Mouse (Mus musculus) limb, embryonic 12.5 days (tissue): ENCODE measurements at regions not wholly inside any gene's neighbourhood (a gene's known extent, or its start where the extent isn't known, plus 50 kb on each side); places are given as distances from the start of the nearest gene placed in this dataset.

Source experiments
- ATAC-seq: fragments of 200-750 bp; cut with Nextera tagmentation; 2 replicates; pipeline ENCODE4 v1.8.0; 2017; ENCODE audit warnings: low read depth, moderate TSS enrichment; ENCODE audit not compliant: insufficient number of reproducible peaks, insufficient read depth, low FRiP score, low TSS enrichment
- H3K27ac ChIP-seq: fragments of 300-500 bp; sonication (generic); 2 replicates; pipeline ENCODE4 v1.5.1; 2016; ENCODE audit warnings: mild to moderate bottlenecking, moderate library complexity
- H3K27me3 ChIP-seq: fragments of 300-500 bp; sonication (generic); 2 replicates; pipeline ENCODE4 v1.6.1; 2016; ENCODE audit warnings: mild to moderate bottlenecking, moderate library complexity
- H3K36me3 ChIP-seq: fragments of 300-500 bp; sonication (generic); 2 replicates; pipeline ENCODE4 v1.6.1; 2016; ENCODE audit warnings: mild to moderate bottlenecking, moderate library complexity
- H3K4me1 ChIP-seq: fragments of 300-500 bp; sonication (generic); replicated peaks from 2 replicates; pipeline ENCODE4 v1.6.1; 2016
- H3K4me2 ChIP-seq: fragments of 300-500 bp; sonication (generic); 2 replicates; pipeline ENCODE4 v1.6.1; 2016; ENCODE audit warnings: mild to moderate bottlenecking, moderate library complexity
- H3K4me3 ChIP-seq: fragments of 300-500 bp; sonication (generic); replicated peaks from 2 replicates; pipeline ENCODE4 v1.5.1; 2016; ENCODE audit warnings: mild to moderate bottlenecking
- H3K9ac ChIP-seq: fragments of 300-500 bp; sonication (generic); replicated peaks from 2 replicates; pipeline ENCODE4 v1.6.1; 2016; ENCODE audit warnings: mild to moderate bottlenecking, moderate library complexity
- H3K9me3 ChIP-seq: fragments of 300-500 bp; sonication (generic); 2 replicates; pipeline ENCODE4 v1.6.1; 2016; ENCODE audit warnings: mild to moderate bottlenecking, moderate library complexity
- WGBS: fragments of 180-500 bp; shearing (Covaris S2); methylation state at CpG from one replicate; pipeline ENCODE4 v1.1.7; 2016; 5-methylcytosine and 5-hydroxymethylcytosine counted together

DNA sequence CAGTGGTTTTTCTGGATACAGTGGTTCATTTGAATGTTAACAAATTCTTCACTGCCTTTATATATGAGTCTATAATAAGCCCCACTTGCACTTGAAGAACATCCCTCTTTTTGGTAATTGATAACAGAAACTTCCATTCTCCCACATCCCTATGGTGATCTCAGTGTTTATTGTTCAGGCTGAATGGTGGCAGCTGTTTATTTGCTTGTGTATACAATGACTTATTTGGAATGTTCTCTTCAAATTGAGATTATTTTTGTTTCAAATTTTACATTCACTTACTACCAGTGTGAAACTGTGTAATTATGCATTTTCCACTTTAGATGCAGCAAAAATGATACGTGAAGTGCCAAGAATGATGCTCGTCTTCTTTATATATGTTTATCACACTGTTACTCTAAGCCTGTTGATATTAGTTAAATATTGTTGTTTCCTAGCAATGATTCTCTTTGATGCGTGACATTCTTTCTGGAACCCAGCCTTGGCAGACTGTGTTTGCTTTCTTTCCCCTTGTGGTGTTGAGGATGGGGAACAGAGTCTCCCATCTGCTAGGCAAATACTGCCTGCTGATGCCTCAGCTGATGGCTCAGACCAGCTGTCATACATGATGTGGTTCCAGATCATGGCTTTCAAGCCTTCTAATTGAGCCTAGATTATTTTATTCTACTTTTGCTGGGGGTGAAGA is 389.1 kb downstream of the Cd109 start:
- Histone ChIP-seq H3K27me3 (no peaks in the 10 kb centered on the region), H3K9me3 (no peaks in the 10 kb centered on the region), H3K27ac (no peak overlapping the region), H3K4me3 (no peak overlapping the region), H3K9ac (no peak overlapping the region), H3K4me1 (no peaks in the 10 kb centered on the region), H3K4me2 (no peak overlapping the region), H3K36me3 (no peaks in the 10 kb centered on the region)
- WGBS = 92% methylated on average over 3 of the region's 3 CpGs
- ATAC-seq = no peak

DNA sequence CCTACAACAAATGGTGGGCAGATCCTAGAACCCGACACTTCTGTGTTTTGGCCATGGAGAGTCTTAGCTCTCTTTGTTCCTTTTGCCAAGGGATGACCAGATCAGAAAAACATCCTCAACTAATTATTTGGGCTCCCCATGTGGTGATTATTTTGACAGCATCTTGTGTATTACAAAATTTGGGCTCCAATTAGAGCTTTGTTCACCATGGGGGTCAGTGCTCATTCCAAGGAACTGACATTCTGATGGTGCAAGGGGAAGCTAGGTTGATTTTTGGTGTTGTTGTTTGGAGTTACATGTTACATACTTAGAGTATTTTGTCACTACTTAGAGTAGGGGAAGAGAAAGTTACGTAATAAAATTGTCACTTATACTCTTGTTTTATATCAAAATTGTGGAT is 406.9 kb downstream of the Cd109 start:
- no peak overlapping the region for H3K27ac ChIP-seq
- H3K4me2 ChIP-seq = no peak overlapping the region
- H3K9me3 ChIP-seq = no peaks in the 10 kb centered on the region
- ATAC-seq = no peak
- WGBS = 89% methylated on average over 2 of the region's 2 CpGs
- H3K27me3 ChIP-seq = no peaks in the 10 kb centered on the region
- H3K36me3 ChIP-seq = no peaks in the 10 kb centered on the region
- H3K9ac ChIP-seq = no peak overlapping the region
- H3K4me3 ChIP-seq = no peak overlapping the region
- H3K4me1 ChIP-seq = peaks cover 2% of the 10 kb centered on the region; the same call in 1 of the 2 replicates

DNA sequence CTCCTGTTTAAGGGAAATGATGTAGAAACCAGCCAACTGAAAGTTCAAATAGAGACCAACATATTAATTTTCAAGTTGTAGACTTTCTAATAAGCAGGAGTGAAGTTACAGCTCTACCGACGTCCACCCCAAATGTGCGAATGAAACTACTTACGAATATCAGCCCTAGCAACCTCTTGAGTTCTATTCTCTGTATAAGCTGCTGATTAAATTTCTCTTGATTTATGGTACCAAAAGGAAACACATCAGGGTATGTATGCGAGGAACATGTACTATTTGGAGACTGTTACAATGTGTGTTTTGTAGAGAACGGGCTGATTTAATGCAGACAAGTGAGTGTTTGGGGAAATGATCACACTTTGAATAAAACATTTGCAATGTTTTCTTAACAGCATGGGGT is 412.9 kb downstream of the Cd109 start:
- WGBS = 33% methylated on average over 6 of the region's 6 CpGs
- Histone ChIP-seq H3K27ac (no peak overlapping the region), H3K9ac (no peak overlapping the region), H3K9me3 (no peaks in the 10 kb centered on the region), H3K27me3 (no peaks in the 10 kb centered on the region), H3K4me1 (peaks cover 18% of the 10 kb centered on the region), H3K4me2 (no peak overlapping the region), H3K36me3 (no peaks in the 10 kb centered on the region), H3K4me3 (no peak overlapping the region)
- no peak for ATAC-seq

DNA sequence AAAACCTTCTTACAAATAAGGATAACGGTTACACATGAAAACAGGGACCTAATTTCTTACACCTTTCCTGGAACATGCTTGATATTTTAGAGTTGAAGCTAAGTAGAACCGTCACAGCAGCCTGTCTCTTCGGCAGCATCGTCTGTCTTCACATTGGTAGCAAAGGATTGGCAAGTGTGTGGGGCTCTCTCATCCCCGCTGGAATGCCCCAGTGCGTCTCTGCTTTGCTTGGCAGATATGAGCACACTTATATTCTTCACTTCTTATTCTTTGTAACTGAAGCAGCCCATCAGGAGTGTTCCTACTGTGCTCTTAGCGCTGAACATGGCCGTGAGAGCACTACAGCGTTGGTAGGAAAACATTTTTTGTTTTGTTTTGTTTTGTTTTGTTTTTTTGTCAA is 414.1 kb downstream of the Cd109 start:
- Histone ChIP-seq H3K27me3 (no peaks in the 10 kb centered on the region), H3K4me3 (no peak overlapping the region), H3K4me1 (peaks cover 18% of the 10 kb centered on the region), H3K36me3 (no peaks in the 10 kb centered on the region), H3K27ac (0 out of 2 replicates have a peak overlapping the region, but pooled peaks have one; percentile 7), H3K9me3 (no peaks in the 10 kb centered on the region), H3K9ac (no peak overlapping the region), H3K4me2 (no peak overlapping the region)
- WGBS = 72% methylated on average over 9 of the region's 9 CpGs
- no peak for ATAC-seq

GRCm38 (mm10) chr9:79035677-79036076 is 420.3 kb downstream of the Cd109 start:
- H3K27me3 ChIP-seq = no peaks in the 10 kb centered on the region
- ATAC-seq = no peak

GRCm38 (mm10) chr9:79037054-79037453 is 421.7 kb downstream of the Cd109 start:
- no peak for ATAC-seq
- 90% methylated on average over 1 of the region's 1 CpGs for WGBS
- Histone ChIP-seq H3K36me3 (no peaks in the 10 kb centered on the region), H3K4me3 (no peak overlapping the region), H3K4me2 (no peak overlapping the region), H3K27ac (no peak overlapping the region), H3K27me3 (no peaks in the 10 kb centered on the region), H3K9me3 (no peaks in the 10 kb centered on the region), H3K4me1 (no peaks in the 10 kb centered on the region), H3K9ac (no peak overlapping the region)

More at GRCm38 (mm10) chr9:79035677-79036076, 420.3 kb downstream of the Cd109 start:
- Histone ChIP-seq H3K27ac (no peak overlapping the region), H3K4me3 (no peak overlapping the region), H3K4me1 (no peaks in the 10 kb centered on the region), H3K36me3 (no peaks in the 10 kb centered on the region), H3K9me3 (no peaks in the 10 kb centered on the region), H3K4me2 (no peak overlapping the region), H3K9ac (no peak overlapping the region)
- 78% methylated on average over 2 of the region's 2 CpGs for WGBS

DNA sequence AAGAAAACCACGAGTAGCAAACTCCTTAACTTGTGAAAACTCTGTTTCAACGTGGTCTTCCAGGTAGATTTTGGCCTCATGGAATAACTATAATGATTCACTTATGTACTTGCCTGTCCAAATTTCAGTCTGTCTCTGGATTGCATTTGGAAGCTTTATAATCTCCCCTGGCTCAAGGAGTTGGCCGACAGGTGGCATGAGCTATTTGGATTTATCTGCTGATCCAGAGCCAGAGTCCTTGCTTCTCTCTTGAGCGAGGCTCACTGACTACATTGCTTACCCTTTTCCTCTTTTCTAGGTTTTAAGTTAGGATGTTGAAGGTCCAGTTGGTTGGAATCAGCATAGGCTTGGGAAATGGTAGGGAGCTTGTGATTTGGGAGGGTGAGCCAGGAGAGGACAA is 423.6 kb downstream of the Cd109 start:
- 84% methylated on average over 4 of the region's 4 CpGs for WGBS
- no peak for ATAC-seq
- H3K27me3 ChIP-seq = no peaks in the 10 kb centered on the region

DNA sequence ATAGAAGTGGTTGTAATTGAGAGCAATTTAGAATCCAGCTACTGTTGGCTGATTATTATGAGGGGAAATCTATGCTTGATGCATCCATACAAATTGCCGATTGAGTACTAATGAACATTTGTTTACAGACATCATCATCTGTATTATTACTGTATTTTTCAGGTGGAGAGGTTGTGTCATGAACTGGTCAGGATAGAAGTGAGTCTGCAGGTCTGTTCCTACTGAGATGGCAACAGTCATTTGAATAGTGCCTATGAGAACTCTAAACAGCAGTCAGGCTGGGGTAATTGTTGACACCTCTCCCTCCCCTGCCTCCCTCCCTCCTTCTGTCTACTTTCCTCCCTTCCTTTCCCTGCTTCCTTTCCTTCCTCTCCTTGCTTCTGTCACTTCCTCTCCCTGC is 429.0 kb downstream of the Cd109 start:
- no peaks in the 10 kb centered on the region for H3K4me1 ChIP-seq
- no peaks in the 10 kb centered on the region for H3K9me3 ChIP-seq
- ATAC-seq = no peak
- H3K27me3 ChIP-seq = no peaks in the 10 kb centered on the region
- WGBS = 84% methylated on average over 1 of the region's 1 CpGs
- H3K27ac ChIP-seq = no peak overlapping the region
- no peaks in the 10 kb centered on the region for H3K36me3 ChIP-seq
- H3K9ac ChIP-seq = no peak overlapping the region
- H3K4me2 ChIP-seq = no peak overlapping the region
- no peak overlapping the region for H3K4me3 ChIP-seq

More for the DNA sequence above, 423.6 kb downstream of the Cd109 start:
- H3K36me3 ChIP-seq = no peaks in the 10 kb centered on the region
- no peak overlapping the region for H3K9ac ChIP-seq
- H3K4me1 ChIP-seq = no peaks in the 10 kb centered on the region
- no peak overlapping the region for H3K27ac ChIP-seq
- H3K9me3 ChIP-seq = no peaks in the 10 kb centered on the region
- no peak overlapping the region for H3K4me3 ChIP-seq
- no peak overlapping the region for H3K4me2 ChIP-seq

DNA sequence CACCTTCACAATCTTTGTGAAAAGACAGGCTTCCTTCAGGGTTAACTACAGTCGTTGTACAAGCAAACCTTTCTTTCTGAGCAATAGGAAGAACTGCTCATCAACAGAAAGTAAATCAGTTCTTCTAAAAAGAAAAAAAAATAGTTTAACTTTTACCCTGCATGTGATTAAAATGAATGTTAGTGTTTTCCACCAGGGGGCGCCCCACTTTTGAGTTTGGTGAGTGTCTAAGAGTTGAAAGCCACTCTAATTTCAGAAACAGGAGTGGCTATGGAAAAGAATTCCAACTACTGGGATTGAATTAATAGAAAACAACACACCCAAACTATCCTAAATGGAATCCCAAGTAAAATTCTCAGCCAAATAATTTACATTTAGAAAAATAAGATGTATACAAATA is 430.0 kb downstream of the Cd109 start:
- H3K4me2 ChIP-seq = no peak overlapping the region
- no peaks in the 10 kb centered on the region for H3K27me3 ChIP-seq
- no peak overlapping the region for H3K27ac ChIP-seq
- no peak for ATAC-seq
- WGBS = 8% methylated on average over 2 of the region's 2 CpGs
- H3K9ac ChIP-seq = no peak overlapping the region
- no peaks in the 10 kb centered on the region for H3K36me3 ChIP-seq
- H3K4me3 ChIP-seq = no peak overlapping the region
- no peaks in the 10 kb centered on the region for H3K9me3 ChIP-seq
- H3K4me1 ChIP-seq = no peaks in the 10 kb centered on the region

DNA sequence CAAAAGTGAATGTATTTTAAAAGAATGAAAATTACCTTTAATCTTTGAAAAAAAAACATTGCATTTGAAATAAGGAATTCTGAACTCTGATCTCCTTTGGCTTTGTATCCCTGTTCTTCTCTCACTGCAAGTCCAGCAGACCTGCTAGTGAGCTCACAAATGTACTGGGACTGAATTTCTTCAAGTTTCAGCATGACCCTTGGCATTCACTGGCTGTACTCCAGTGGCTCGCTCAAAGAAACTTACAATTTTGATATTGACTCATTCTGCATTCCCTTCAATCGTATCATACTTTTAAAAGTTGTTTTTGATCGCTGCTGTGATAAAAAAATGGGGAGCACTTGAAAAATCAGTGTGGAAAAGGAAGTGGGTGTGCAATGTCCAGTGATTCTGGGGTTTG is 456.6 kb downstream of the Cd109 start:
- Histone ChIP-seq H3K4me1 (no peaks in the 10 kb centered on the region), H3K27ac (no peak overlapping the region), H3K36me3 (no peaks in the 10 kb centered on the region), H3K9me3 (no peaks in the 10 kb centered on the region), H3K9ac (no peak overlapping the region), H3K27me3 (no peaks in the 10 kb centered on the region), H3K4me2 (no peak overlapping the region), H3K4me3 (no peak overlapping the region)
- 79% methylated on average over 3 of the region's 3 CpGs for WGBS
- ATAC-seq = no peak

DNA sequence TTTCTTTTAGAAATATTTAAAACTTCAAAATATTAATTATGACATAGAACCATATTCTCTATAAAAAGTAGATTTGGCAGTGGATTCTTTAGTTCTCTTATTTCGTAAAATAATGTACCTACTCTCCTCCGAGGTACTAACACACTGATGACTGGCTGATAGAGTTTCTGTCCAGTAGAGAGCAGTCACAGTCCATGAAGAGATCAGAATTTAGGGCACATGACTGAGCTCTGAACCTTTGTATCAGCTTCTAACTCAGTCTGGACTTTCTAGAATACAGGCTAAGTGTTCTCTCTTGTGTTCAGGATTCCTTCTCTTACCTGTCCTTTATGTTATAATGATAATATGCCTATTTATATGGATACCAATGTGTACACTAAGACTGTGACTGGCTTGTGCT is 494.3 kb downstream of the Cd109 start:
- Histone ChIP-seq H3K9me3 (no peaks in the 10 kb centered on the region), H3K9ac (no peak overlapping the region), H3K27ac (no peak overlapping the region), H3K27me3 (no peaks in the 10 kb centered on the region), H3K36me3 (no peaks in the 10 kb centered on the region), H3K4me3 (no peak overlapping the region), H3K4me1 (no peaks in the 10 kb centered on the region), H3K4me2 (no peak overlapping the region)
- WGBS = 74% methylated on average over 2 of the region's 2 CpGs
- ATAC-seq = no peak

DNA sequence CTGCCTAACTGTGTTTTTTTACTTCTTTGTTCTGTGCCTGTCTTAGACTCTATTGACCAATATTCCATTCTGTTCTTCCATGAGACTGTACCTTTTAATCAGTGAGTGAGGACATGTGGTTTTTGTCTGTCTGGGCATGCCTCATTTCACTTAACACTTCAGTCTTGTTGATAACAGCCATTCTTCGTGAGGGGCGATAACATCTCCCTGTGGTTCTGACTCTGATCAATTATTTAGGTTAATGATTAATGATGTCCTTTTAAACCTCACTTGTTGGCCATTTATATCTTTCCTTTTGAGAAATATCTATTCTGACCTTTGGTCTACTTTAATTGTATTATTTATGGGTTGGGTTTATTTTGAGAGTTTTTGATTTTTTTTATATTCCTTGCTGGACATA is 496.0 kb downstream of the Cd109 start:
- 53% methylated on average over 2 of the region's 2 CpGs for WGBS
- Histone ChIP-seq H3K4me3 (no peak overlapping the region), H3K27me3 (no peaks in the 10 kb centered on the region), H3K9ac (no peak overlapping the region), H3K27ac (no peak overlapping the region), H3K36me3 (no peaks in the 10 kb centered on the region), H3K4me1 (no peaks in the 10 kb centered on the region), H3K9me3 (no peaks in the 10 kb centered on the region), H3K4me2 (no peak overlapping the region)
- no peak for ATAC-seq
